Mouse (Mus musculus) ES-E14 (cell line): Measurements from ENCODE around the gene Setd7. TPM values are rescaled to one million over a fixed set of nuclear protein-coding genes. Genes with fewer than 3 reads are reported as not detected.

Source experiments
- DNase-seq: peaks from one replicate; pipeline ENCODE4 v3.0.0-alpha.2; 2013; ENCODE audit warnings: low read depth, low spot score
- H3K27ac ChIP-seq: 2 replicates; pipeline ENCODE4 v1.5.1; 2012; ENCODE audit warnings: low read depth, mild to moderate bottlenecking, low read length, moderate library complexity, mixed read lengths; ENCODE audit not compliant: poor library complexity, insufficient read depth, severe bottlenecking
- H3K36me3 ChIP-seq: 2 replicates; pipeline ENCODE4 v1.6.1; 2012; ENCODE audit warnings: mild to moderate bottlenecking, low read length, moderate library complexity, mixed read lengths; ENCODE audit not compliant: control insufficient read depth, poor library complexity, insufficient read depth, severe bottlenecking
- H3K4me1 ChIP-seq, 2 experiments: fragments of 150-350 bp in 1 of 2; sonication (generic) in 1 of 2; 2 replicates each; pipeline ENCODE4 v1.6.1; 2012; ENCODE audit warnings: low read length in 2 of 2, mild to moderate bottlenecking in 1 of 2, mixed read lengths in 1 of 2; ENCODE audit not compliant: control insufficient read depth in 2 of 2, insufficient read depth in 2 of 2, poor library complexity in 1 of 2
- H3K4me3 ChIP-seq, 2 experiments: fragments of 150-350 bp in 1 of 2; sonication (generic) in 1 of 2; 2 replicates each; pipeline ENCODE4 v1.5.1; 2012; ENCODE audit warnings: low read length in 2 of 2, low read depth in 1 of 2, mild to moderate bottlenecking in 1 of 2, mixed read lengths in 1 of 2; ENCODE audit not compliant: insufficient read depth in 1 of 2, poor library complexity in 1 of 2, severe bottlenecking in 1 of 2
- H3K9ac ChIP-seq: 2 replicates; pipeline ENCODE4 v1.6.1; 2012; ENCODE audit warnings: low read depth, mild to moderate bottlenecking, low read length, mixed read lengths; ENCODE audit not compliant: poor library complexity, insufficient read depth, severe bottlenecking
- H3K9me3 ChIP-seq: fragments of 150-350 bp; sonication (generic); 2 replicates; pipeline ENCODE4 v1.6.1; 2012; ENCODE audit warnings: low read depth, mild to moderate bottlenecking, low read length; ENCODE audit not compliant: control insufficient read depth, insufficient read depth
- CHD2 ChIP-seq: IDR thresholded peaks from 2 replicates; pipeline ENCODE4 v1.6.1; 2014; ENCODE audit warnings: mild to moderate bottlenecking, low read depth, low read length, inconsistent platforms
- HCFC1 ChIP-seq: IDR thresholded peaks from 2 replicates; pipeline ENCODE4 v1.6.1; 2012; ENCODE audit warnings: low read length, inconsistent platforms, borderline replicate concordance; ENCODE audit not compliant: insufficient read depth
- MAFK ChIP-seq: IDR thresholded peaks from 2 replicates; pipeline ENCODE4 v1.6.1; 2014; ENCODE audit warnings: mild to moderate bottlenecking, low read depth, low read length, inconsistent platforms; ENCODE audit not compliant: insufficient read depth
- ZC3H11A ChIP-seq: IDR thresholded peaks from 2 replicates; pipeline ENCODE4 v1.6.1; 2012; ENCODE audit warnings: low read depth, mild to moderate bottlenecking, inconsistent platforms, low read length, borderline replicate concordance
- ZNF384 ChIP-seq: IDR thresholded peaks from 2 replicates; pipeline ENCODE4 v1.6.1; 2012; ENCODE audit warnings: low read depth, low read length, inconsistent platforms
- in situ Hi-C, 2 experiments: fragments of 600-800 bp; cut with MboI; formaldehyde crosslinking; loops; one replicate each; pipeline ENCODE4 v1.15.1; 2025; ENCODE audit warnings: low sequenced_read_pairs in 2 of 2, inconsistent platforms in 1 of 2; ENCODE audit not compliant: unreplicated experiment in 2 of 2
- total RNA-seq: library from RNA; depleted of rRNA; stranded (reverse); fragments of 300-350 nt; gene quantifications from 2 replicates; pipeline ENCODE4 v1.2.3, GENCODE M21; 2012

Setd7 gene
- total RNA-seq, 1 experiment, result 17.5 TPM

GRCm38 (mm10) chr3:51600728-51601127 is 40.0 kb upstream of the Setd7 start:
- Histone ChIP-seq H3K9ac (no peak overlapping the region), H3K36me3 (no peaks in the 10 kb centered on the region), H3K4me1 (peaks cover 0 to 3% of the 10 kb centered on the region in 2 experiments; a peak in 1 of 4 replicates), H3K4me3 (no peak overlapping the region), H3K9me3 (no peaks in the 10 kb centered on the region), H3K27ac (no peak overlapping the region)
- in situ Hi-C loops, result no loop called here
- no peak for DNase-seq
- TF ChIP-seq ZNF384, result no peak

- TF ChIP-seq ZNF384 (no peak), ZC3H11A (no peak), HCFC1 (no peak), CHD2 (no peak), MAFK (no peak)
- Histone ChIP-seq H3K4me3 (no peak overlapping the region), H3K9me3 (no peaks in the 10 kb centered on the region), H3K9ac (no peak overlapping the region), H3K4me1 (peaks cover 0 to 3% of the 10 kb centered on the region in 2 experiments; a peak in 1 of 4 replicates), H3K36me3 (no peaks in the 10 kb centered on the region), H3K27ac (peak overlapping the region; percentile 48; the same call in 1 of the 2 replicates)
- in situ Hi-C loops, result no loop called here
- peak; percentile 95 for DNase-seq
Observed at GRCm38 (mm10) chr3:51599057-51599630, 38.5 kb upstream of the Setd7 start.

- H3K4me1 ChIP-seq, result peaks cover 0 to 3% of the 10 kb centered on the region in 2 experiments; a peak in 1 of 4 replicates
- no peak overlapping the region for H3K4me3 ChIP-seq
- H3K9me3 ChIP-seq, result no peaks in the 10 kb centered on the region
- DNase-seq, result no peak
- H3K9ac ChIP-seq, result no peak overlapping the region
- H3K27ac ChIP-seq, result no peak overlapping the region
- in situ Hi-C loops, result no loop called here
- no peaks in the 10 kb centered on the region for H3K36me3 ChIP-seq
- no peak for TF ChIP-seq ZC3H11A
- no peak for TF ChIP-seq CHD2
- TF ChIP-seq HCFC1, result no peak
- no peak for TF ChIP-seq ZNF384
- TF ChIP-seq MAFK, result no peak
Observed at GRCm38 (mm10) chr3:51596538-51596937, 35.9 kb upstream of the Setd7 start.

GRCm38 (mm10) chr3:51593506-51593905 is 32.8 kb upstream of the Setd7 start:
- Histone ChIP-seq H3K27ac (no peak overlapping the region), H3K9ac (no peak overlapping the region), H3K36me3 (no peaks in the 10 kb centered on the region), H3K9me3 (no peaks in the 10 kb centered on the region), H3K4me1 (peaks cover under 1 to 6% of the 10 kb centered on the region in 2 experiments; a peak in 2 of 4 replicates), H3K4me3 (no peak overlapping the region)
- DNase-seq, result no peak
- TF ChIP-seq CHD2, result no peak
- TF ChIP-seq ZC3H11A, result no peak
- no peak for TF ChIP-seq ZNF384
- no peak for TF ChIP-seq HCFC1
- no peak for TF ChIP-seq MAFK
- in situ Hi-C loops, result no loop called here

- DNase-seq, result no peak
- Histone ChIP-seq H3K4me3 (no peak overlapping the region), H3K36me3 (no peaks in the 10 kb centered on the region), H3K9ac (no peak overlapping the region), H3K9me3 (no peaks in the 10 kb centered on the region), H3K4me1 (peaks cover 2 to 12% of the 10 kb centered on the region in 2 experiments; a peak in 2 of 4 replicates), H3K27ac (no peak overlapping the region)
- no peak for TF ChIP-seq HCFC1
- no peak for TF ChIP-seq MAFK
- no peak for TF ChIP-seq CHD2
- no peak for TF ChIP-seq ZNF384
- no peak for TF ChIP-seq ZC3H11A
- in situ Hi-C loops, result no loop called here
Observed at GRCm38 (mm10) chr3:51591591-51591990, 30.9 kb upstream of the Setd7 start.
